Mouse (Mus musculus) C2C12 (cell line): ENCODE measurements around the gene Odf3. TPM values are rescaled to one million over a fixed set of nuclear protein-coding genes. Genes with fewer than 3 reads are reported as not detected.

Source experiments
- H3K27me3 ChIP-seq: one replicate; pipeline ENCODE4 v1.6.1; 2011; ENCODE audit not compliant: control insufficient read depth, insufficient read depth, insufficient read length
- H3K36me3 ChIP-seq: one replicate; pipeline ENCODE4 v1.6.1; 2011; ENCODE audit not compliant: control insufficient read depth, insufficient read depth
- H3K4me3 ChIP-seq: one replicate; pipeline ENCODE4 v1.5.1; 2011; ENCODE audit warnings: mild to moderate bottlenecking, control low read depth; ENCODE audit not compliant: poor library complexity, insufficient read depth, severe bottlenecking
- H3K79me2 ChIP-seq: one replicate; pipeline ENCODE4 v1.6.1; 2011; ENCODE audit not compliant: control insufficient read depth, insufficient read depth
- H3K79me3 ChIP-seq: one replicate; pipeline ENCODE4 v1.6.1; 2011; ENCODE audit warnings: low read depth, control low read depth
- H3ac ChIP-seq: one replicate; pipeline ENCODE3; 2011; ENCODE audit warnings: low read depth; ENCODE audit not compliant: control insufficient read depth, insufficient read length
- CEBPB ChIP-seq: IDR thresholded peaks from one replicate; pipeline ENCODE4 v1.6.1; 2011; ENCODE audit warnings: low read depth, mild to moderate bottlenecking, control low read depth, moderate library complexity
- CTCF ChIP-seq: IDR thresholded peaks from one replicate; pipeline ENCODE4 v1.5.1; 2011; ENCODE audit not compliant: control insufficient read depth, insufficient read depth, insufficient read length
- FOSL1 ChIP-seq: IDR thresholded peaks from one replicate; pipeline ENCODE4 v1.8.0; 2011; ENCODE audit warnings: mild to moderate bottlenecking, low read length; ENCODE audit not compliant: poor library complexity, insufficient read depth, severe bottlenecking
- MAX ChIP-seq: IDR thresholded peaks from one replicate; pipeline ENCODE4 v1.6.1; 2011; ENCODE audit warnings: mild to moderate bottlenecking, control low read depth
- MYOD1 ChIP-seq: IDR thresholded peaks from one replicate; pipeline ENCODE4 v1.6.1; 2011; ENCODE audit warnings: low read depth; ENCODE audit not compliant: control insufficient read depth, insufficient read length
- MYOG ChIP-seq: IDR thresholded peaks from one replicate; pipeline ENCODE4 v1.6.1; 2011; ENCODE audit not compliant: control insufficient read depth, insufficient read length; ENCODE audit errors: extremely low read depth
- USF1 ChIP-seq: IDR thresholded peaks from one replicate; pipeline ENCODE4 v1.6.1; 2011; ENCODE audit warnings: low read depth, mild to moderate bottlenecking, control low read depth, moderate library complexity
- polyA plus RNA-seq: library from polyadenylated mRNA; unstranded; fragments of >200 nt; fragmentation: generic; extraction: Trizol; gene quantifications from one replicate; pipeline ENCODE4 v1.2.1, GENCODE M21; 2012; ENCODE audit warnings: missing spikeins

The Odf3 gene
- polyA plus RNA-seq, 1 experiment = 0.02 TPM

- H3ac ChIP-seq = no peak overlapping the region
- no peak overlapping the region for H3K4me3 ChIP-seq
- H3K36me3 ChIP-seq = peaks cover 6% of the 10 kb centered on the region
- no peaks in the 10 kb centered on the region for H3K27me3 ChIP-seq
- no peaks in the 10 kb centered on the region for H3K79me3 ChIP-seq
- no peaks in the 10 kb centered on the region for H3K79me2 ChIP-seq
- TF ChIP-seq MYOD1 = no peak
- TF ChIP-seq USF1 = no peak
- TF ChIP-seq MAX = no peak
- TF ChIP-seq CTCF = no peak
- TF ChIP-seq MYOG = no peak
- TF ChIP-seq FOSL1 = no peak
- TF ChIP-seq CEBPB = no peak
These were observed 26.6 kb downstream of the Odf3 start for GRCm38 (mm10) chr7:140874224-140874623.

DNA sequence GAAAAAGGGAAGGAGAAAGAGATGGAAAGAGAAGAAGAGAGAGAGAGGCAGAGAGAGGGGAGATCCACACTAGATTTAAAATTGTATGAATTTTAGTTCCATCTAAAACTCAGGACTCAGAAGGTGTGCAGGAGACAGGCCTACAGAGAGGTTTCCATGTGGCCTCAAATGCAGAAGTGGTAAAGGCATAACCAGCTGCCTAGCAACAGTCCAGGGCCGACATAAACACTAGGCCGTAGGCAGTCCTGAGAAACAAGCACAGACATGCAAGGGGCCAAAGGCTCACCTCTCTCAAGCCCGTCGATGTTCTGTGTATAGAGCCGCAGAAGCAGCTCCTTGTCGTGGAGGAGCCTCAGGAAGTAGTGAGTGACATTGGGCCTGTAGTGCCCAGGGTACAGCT lies 29.8 kb downstream of the Odf3 start:
- Histone ChIP-seq H3K79me3 (peaks cover 1% of the 10 kb centered on the region), H3K27me3 (no peaks in the 10 kb centered on the region), H3K36me3 (peaks cover 6% of the 10 kb centered on the region), H3K4me3 (no peak overlapping the region), H3ac (no peak overlapping the region), H3K79me2 (peaks cover 7% of the 10 kb centered on the region)
- TF ChIP-seq FOSL1 = no peak
- no peak for TF ChIP-seq USF1
- no peak for TF ChIP-seq MYOD1
- no peak for TF ChIP-seq CTCF

GRCm38 (mm10) chr7:140879355-140879754 lies 31.8 kb downstream of the Odf3 start:
- TF ChIP-seq MYOD1 (no peak), FOSL1 (no peak), MYOG (no peak), MAX (no peak), USF1 (no peak), CTCF (no peak), CEBPB (no peak)
- Histone ChIP-seq H3K79me3 (peaks cover 20% of the 10 kb centered on the region), H3ac (no peak overlapping the region), H3K36me3 (peaks cover 11% of the 10 kb centered on the region), H3K79me2 (peaks cover 27% of the 10 kb centered on the region), H3K27me3 (no peaks in the 10 kb centered on the region), H3K4me3 (no peak overlapping the region)

- Histone ChIP-seq H3ac (no peak overlapping the region), H3K27me3 (no peaks in the 10 kb centered on the region), H3K79me3 (peaks cover 20% of the 10 kb centered on the region), H3K79me2 (peaks cover 37% of the 10 kb centered on the region), H3K4me3 (no peak overlapping the region), H3K36me3 (peaks cover 19% of the 10 kb centered on the region)
- no peak for TF ChIP-seq MAX
- no peak for TF ChIP-seq CEBPB
- no peak for TF ChIP-seq USF1
- no peak for TF ChIP-seq MYOG
- TF ChIP-seq FOSL1 = no peak
- TF ChIP-seq MYOD1 = no peak
- no peak for TF ChIP-seq CTCF
These were observed 32.8 kb downstream of the Odf3 start for GRCm38 (mm10) chr7:140880419-140880818.

- peaks cover 18% of the 10 kb centered on the region for H3K36me3 ChIP-seq
- H3K4me3 ChIP-seq = peak overlapping the region; percentile 72
- no peaks in the 10 kb centered on the region for H3K27me3 ChIP-seq
- peaks cover 20% of the 10 kb centered on the region for H3K79me3 ChIP-seq
- H3ac ChIP-seq = no peak overlapping the region
- H3K79me2 ChIP-seq = peaks cover 42% of the 10 kb centered on the region
- TF ChIP-seq CTCF (no peak), USF1 (no peak)
These were observed 33.4 kb downstream of the Odf3 start for GRCm38 (mm10) chr7:140880865-140881515.

DNA sequence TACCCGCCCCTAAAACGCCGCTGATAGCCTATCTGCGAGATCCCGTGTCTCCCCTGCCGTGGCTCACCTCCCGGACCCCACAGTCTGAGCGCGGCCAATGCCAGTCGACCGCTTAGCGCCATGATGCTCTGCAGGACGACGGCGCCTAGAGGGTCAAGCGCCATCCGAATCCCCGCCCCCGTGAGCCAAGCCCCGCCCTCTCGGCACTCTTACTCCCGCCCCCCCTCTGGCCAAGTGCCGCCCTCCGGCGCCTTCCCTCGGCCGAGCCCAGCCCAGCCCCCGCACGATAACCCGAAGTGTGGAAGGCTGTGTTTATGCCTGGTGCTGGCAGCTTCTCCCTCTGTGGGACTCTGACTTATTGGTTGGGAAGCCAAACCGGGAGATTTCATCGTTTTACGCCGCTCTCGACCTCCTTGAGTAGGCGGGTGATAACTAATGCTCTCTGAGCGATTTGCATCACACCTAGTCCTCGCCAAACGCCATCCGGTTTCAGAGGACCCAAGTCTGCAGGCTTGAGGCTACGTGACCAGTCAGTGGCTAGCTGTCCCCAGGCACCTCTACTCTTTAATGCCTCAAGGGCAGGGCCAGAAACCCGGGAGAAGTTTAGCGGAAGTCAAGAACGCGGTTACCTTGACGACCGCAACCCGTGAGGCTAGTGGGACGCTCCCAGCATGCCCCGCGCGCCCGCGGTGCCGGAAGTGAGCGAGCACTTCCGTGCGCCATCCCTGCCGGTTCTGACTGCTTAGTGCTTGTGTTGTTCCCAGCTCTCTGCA lies 34.3 kb downstream of the Odf3 start, which contains the start of the genes Psmd13 and Sirt3:
TSS of gene Psmd13 (plus strand) at position 273 of the 773 bp plus-strand sequence.
TSS of gene Sirt3 (minus strand) at position 614 of the 773 bp plus-strand sequence.
- peaks cover 22% of the 10 kb centered on the region for H3K36me3 ChIP-seq
- TF ChIP-seq MAX = peak; percentile 53
- no peak for TF ChIP-seq MYOD1
- TF ChIP-seq CEBPB = no peak
- peaks cover 42% of the 10 kb centered on the region for H3K79me2 ChIP-seq
- H3K79me3 ChIP-seq = peaks cover 20% of the 10 kb centered on the region
- H3ac ChIP-seq = peak within 1 kb of the TSS; percentile 87
- peak within 1 kb of the TSS; percentile 72 for H3K4me3 ChIP-seq
- no peaks in the 10 kb centered on the region for H3K27me3 ChIP-seq
